Comparison of ENCODE assay signal across 9 mouse cellular contexts in the genomic region with DNA sequence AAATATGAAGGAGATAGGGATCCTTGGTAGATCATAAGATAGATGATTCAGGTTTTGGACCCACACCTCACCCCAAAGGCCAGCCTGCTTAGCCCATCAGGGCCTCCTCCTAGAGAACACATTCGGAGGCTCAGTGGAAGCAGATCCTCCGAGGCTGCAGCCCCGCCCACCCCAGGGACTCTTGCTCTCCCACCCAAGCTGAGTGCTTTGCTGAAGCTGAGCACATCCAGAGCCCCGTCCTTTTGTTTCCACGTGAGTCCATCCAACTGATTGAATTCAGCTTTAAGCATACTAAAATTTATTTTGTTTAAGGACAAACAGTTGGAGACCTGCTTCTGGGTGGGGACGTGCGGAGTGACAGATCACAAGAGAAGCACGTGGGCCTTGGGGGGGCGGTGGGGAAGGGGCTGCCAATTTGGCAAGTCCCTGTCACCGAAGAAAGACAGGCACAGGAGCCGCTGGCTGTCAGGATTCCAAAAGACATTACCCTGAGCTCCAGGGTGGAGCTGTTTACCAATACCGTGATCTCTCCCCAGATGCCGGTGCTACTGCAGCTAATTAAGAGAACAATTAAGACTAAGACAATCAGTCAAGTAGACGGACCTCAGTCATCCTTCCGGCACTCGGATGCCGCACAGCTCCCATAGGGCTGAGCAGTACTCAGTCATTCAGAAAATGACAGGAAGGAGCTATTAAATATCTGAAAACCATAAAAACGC.
A peak's percentile ranks its signal among the peaks of the same experiment; 100 is the strongest.
DNase-seq lines count a peak whose midpoint lies in the region; ATAC-seq lines count a peak whose summit lies in the region.
"Had no signal": no experiment of that assay in that cellular context is flagged by ENCODE, and none has a peak within 500 bp of the region (broad histone marks: within the 10 kb centered on the region; RNA-seq: fewer than 3 reads in every experiment).

No protein-coding gene starts in this region.

- H3K4me2 ChIP-seq in heart, embryonic 16.5 days (ENCODE audit: low read depth, low read length) = peak overlapping the region; percentile 54
- H3K4me2 ChIP-seq in hindbrain, embryonic 13.5 days = peak overlapping the region; percentile 48
- peak overlapping the region; percentile 54 for H3K4me2 ChIP-seq in midbrain, embryonic 16.5 days (ENCODE audit: low read length)

- no peak overlapping the region for H3K27ac ChIP-seq in heart, embryonic 16.5 days (ENCODE audit: low read length)
- H3K27ac ChIP-seq in embryonic facial prominence, embryonic 10.5 days (replicated peaks) = no peak overlapping the region
- H3K27ac ChIP-seq in hindbrain, embryonic 13.5 days = peak overlapping the region; percentile 52
- H3K27ac ChIP-seq in midbrain, embryonic 16.5 days (ENCODE audit: low read length) = no peak overlapping the region

- H3K36me3 ChIP-seq in heart, embryonic 16.5 days (ENCODE audit: control insufficient read depth, insufficient read depth) = no peaks in the 10 kb centered on the region
- no peaks in the 10 kb centered on the region for H3K36me3 ChIP-seq in embryonic facial prominence, embryonic 10.5 days (replicated peaks)
- H3K36me3 ChIP-seq in hindbrain, embryonic 13.5 days = no peaks in the 10 kb centered on the region
- H3K36me3 ChIP-seq in midbrain, embryonic 16.5 days (ENCODE audit: control insufficient read depth, insufficient read depth, low read length) = no peaks in the 10 kb centered on the region

- no peak for ATAC-seq in heart, embryonic 16.5 days (replicated peaks; ENCODE audit: extremely low read depth, insufficient read depth, low FRiP score)
- ATAC-seq in hindbrain, embryonic 13.5 days (ENCODE audit: low FRiP score) = peak; percentile 83
- ATAC-seq in midbrain, embryonic 16.5 days = peak; percentile 53

- H3K27me3 ChIP-seq in heart, embryonic 16.5 days (ENCODE audit: control insufficient read depth, insufficient read depth, low read length) = no peaks in the 10 kb centered on the region
- no peaks in the 10 kb centered on the region for H3K27me3 ChIP-seq in embryonic facial prominence, embryonic 10.5 days (replicated peaks; ENCODE audit: low read depth, poor library complexity, severe bottlenecking)
- H3K27me3 ChIP-seq in hindbrain, embryonic 13.5 days = no peaks in the 10 kb centered on the region
- H3K27me3 ChIP-seq in midbrain, embryonic 16.5 days (ENCODE audit: control insufficient read depth, insufficient read depth, low read depth, low read length) = no peaks in the 10 kb centered on the region; the same call in 1 of the 2 replicates

- H3K9ac ChIP-seq in heart, embryonic 16.5 days (ENCODE audit: low read length) = no peak overlapping the region
- peak overlapping the region; percentile 55; the same call in 1 of the 2 replicates for H3K9ac ChIP-seq in hindbrain, embryonic 13.5 days
- peak overlapping the region; percentile 55 for H3K9ac ChIP-seq in midbrain, embryonic 16.5 days (ENCODE audit: low read depth, low read length)

- no peak for DNase-seq in heart, postnatal 25 days (ENCODE audit: low spot score)
- DNase-seq in embryonic facial prominence, embryonic 10.5 days (ENCODE audit: low spot score) = no peak
- no peak for DNase-seq in T-cell, adult 2 months (ENCODE audit: low spot score)
- DNase-seq in left cerebral cortex, adult 11 months (ENCODE audit: low spot score) = no peak
- no peak for DNase-seq in frontal cortex, postnatal 10 days (ENCODE audit: low spot score in 2 of 2)
- DNase-seq: thymus, postnatal 4 days had no signal

- no peaks in the 10 kb centered on the region for H3K4me1 ChIP-seq in heart, embryonic 16.5 days (ENCODE audit: control insufficient read depth, insufficient read depth, low read length)
- H3K4me1 ChIP-seq in embryonic facial prominence, embryonic 10.5 days = peaks cover 8% of the 10 kb centered on the region
- H3K4me1 ChIP-seq in hindbrain, embryonic 13.5 days (replicated peaks) = peaks cover 12% of the 10 kb centered on the region
- no peaks in the 10 kb centered on the region; the same call in 1 of the 2 replicates for H3K4me1 ChIP-seq in midbrain, embryonic 16.5 days (ENCODE audit: control insufficient read depth, insufficient read depth, low read length)

- peak overlapping the region; percentile 12; the same call in 1 of the 2 replicates for H3K4me3 ChIP-seq in heart, embryonic 16.5 days (ENCODE audit: low read length)
- H3K4me3 ChIP-seq in embryonic facial prominence, embryonic 10.5 days = peak overlapping the region; percentile 32; the same call in 1 of the 2 replicates
- H3K4me3 ChIP-seq in hindbrain, embryonic 13.5 days = peak overlapping the region; percentile 15
- H3K4me3 ChIP-seq in midbrain, embryonic 16.5 days (ENCODE audit: low read depth, low read length) = peak overlapping the region; percentile 22

- intact Hi-C loops in heart, postnatal 25 days (cut with DNase I) = no loop called here

- WGBS in heart, embryonic 16.5 days = 34% methylated on average over 18 of the region's 18 CpGs
- WGBS in embryonic facial prominence, embryonic 10.5 days = 37% methylated on average over 18 of the region's 18 CpGs
- 15% methylated on average over 18 of the region's 18 CpGs for WGBS in hindbrain, embryonic 13.5 days
- 23% methylated on average over 18 of the region's 18 CpGs for WGBS in midbrain, embryonic 16.5 days

- no peaks in the 10 kb centered on the region for H3K9me3 ChIP-seq in heart, embryonic 16.5 days (replicated peaks; ENCODE audit: control insufficient read depth, low read length)
- H3K9me3 ChIP-seq in embryonic facial prominence, embryonic 10.5 days = no peaks in the 10 kb centered on the region
- H3K9me3 ChIP-seq in hindbrain, embryonic 13.5 days = no peaks in the 10 kb centered on the region
- no peaks in the 10 kb centered on the region for H3K9me3 ChIP-seq in midbrain, embryonic 16.5 days (replicated peaks; ENCODE audit: control insufficient read depth, low read length, poor library complexity, severe bottlenecking)
